Mouse (Mus musculus) midbrain, embryonic 16.5 days (tissue): ENCODE measurements around the gene Lrrc4c. TPM values are rescaled to one million over a fixed set of nuclear protein-coding genes. Genes with fewer than 3 reads are reported as not detected.

Experiments used
- ATAC-seq: fragments of 200-750 bp; cut with Nextera tagmentation; 2 replicates; pipeline ENCODE4 v1.8.0; 2017; ENCODE audit warnings: moderate TSS enrichment
- H3K27ac ChIP-seq: fragments of 300-500 bp; sonication (generic); 2 replicates; pipeline ENCODE4 v1.5.1; 2014; ENCODE audit warnings: mild to moderate bottlenecking, low read length, mixed read lengths
- H3K27me3 ChIP-seq: fragments of 300-500 bp; sonication (generic); 2 replicates; pipeline ENCODE4 v1.6.1; 2014; ENCODE audit warnings: low read depth, low read length, mixed read lengths; ENCODE audit not compliant: control insufficient read depth, insufficient read depth
- H3K36me3 ChIP-seq: fragments of 300-500 bp; sonication (generic); 2 replicates; pipeline ENCODE4 v1.6.1; 2014; ENCODE audit warnings: mild to moderate bottlenecking, low read length, moderate library complexity, mixed read lengths; ENCODE audit not compliant: control insufficient read depth, insufficient read depth
- H3K4me1 ChIP-seq: fragments of 300-500 bp; sonication (generic); 2 replicates; pipeline ENCODE4 v1.6.1; 2014; ENCODE audit warnings: mild to moderate bottlenecking, low read length, mixed read lengths; ENCODE audit not compliant: control insufficient read depth, insufficient read depth
- H3K4me2 ChIP-seq: fragments of 300-500 bp; sonication (generic); 2 replicates; pipeline ENCODE4 v1.6.1; 2014; ENCODE audit warnings: mild to moderate bottlenecking, low read length, mixed read lengths
- H3K4me3 ChIP-seq: fragments of 300-500 bp; sonication (generic); 2 replicates; pipeline ENCODE4 v1.5.1; 2014; ENCODE audit warnings: low read depth, mild to moderate bottlenecking, low read length, moderate library complexity, mixed read lengths
- H3K9ac ChIP-seq: fragments of 300-500 bp; sonication (generic); 2 replicates; pipeline ENCODE4 v1.6.1; 2014; ENCODE audit warnings: low read depth, low read length, mixed read lengths
- H3K9me3 ChIP-seq: fragments of 300-500 bp; sonication (generic); replicated peaks from 2 replicates; pipeline ENCODE4 v1.6.1; 2014; ENCODE audit warnings: mild to moderate bottlenecking, low read length, mixed read lengths; ENCODE audit not compliant: control insufficient read depth, poor library complexity, severe bottlenecking
- WGBS: fragments of 180-500 bp; shearing (Covaris S2); extraction: QIAGEN DNeasy Blood & Tissue Kit; methylation state at CpG from one replicate; pipeline ENCODE4 v1.1.7; 2014; 5-methylcytosine and 5-hydroxymethylcytosine counted together
- polyA plus RNA-seq: library from polyadenylated mRNA; unstranded; fragments of >200 nt; fragmentation: Nextera tagmentation; extraction: Ambion mirVana; gene quantifications from 2 replicates; pipeline ENCODE4 v1.2.1, GENCODE M21; 2015

The Lrrc4c gene
- polyA plus RNA-seq, 1 experiment from 2014 or later: 43.3 TPM

GRCm38 (mm10) chr2:97037024-97037814, 719.2 kb downstream of the Lrrc4c start:
- H3K4me1 ChIP-seq: no peaks in the 10 kb centered on the region
- H3K27ac ChIP-seq: no peak overlapping the region
- no peak overlapping the region for H3K9ac ChIP-seq
- H3K9me3 ChIP-seq: no peaks in the 10 kb centered on the region
- no peaks in the 10 kb centered on the region for H3K27me3 ChIP-seq
- H3K4me3 ChIP-seq: no peak overlapping the region
- no peaks in the 10 kb centered on the region for H3K36me3 ChIP-seq
- no peak overlapping the region for H3K4me2 ChIP-seq
- ATAC-seq: no peak; the same call in 1 of the 2 replicates
- WGBS: 56% methylated on average over 5 of the region's 5 CpGs

- Histone ChIP-seq H3K36me3 (no peaks in the 10 kb centered on the region), H3K9me3 (no peaks in the 10 kb centered on the region), H3K4me2 (no peak overlapping the region), H3K4me3 (no peak overlapping the region), H3K27ac (no peak overlapping the region), H3K27me3 (no peaks in the 10 kb centered on the region), H3K9ac (no peak overlapping the region), H3K4me1 (no peaks in the 10 kb centered on the region)
- no peak for ATAC-seq
- 60% methylated on average over 3 of the region's 3 CpGs for WGBS
Observed at GRCm38 (mm10) chr2:97044016-97044415, 726.0 kb downstream of the Lrrc4c start.

GRCm38 (mm10) chr2:97045628-97046027, 727.7 kb downstream of the Lrrc4c start:
- Histone ChIP-seq H3K36me3 (no peaks in the 10 kb centered on the region), H3K9me3 (no peaks in the 10 kb centered on the region), H3K27me3 (no peaks in the 10 kb centered on the region), H3K4me3 (no peak overlapping the region), H3K4me1 (no peaks in the 10 kb centered on the region), H3K4me2 (no peak overlapping the region), H3K27ac (no peak overlapping the region), H3K9ac (no peak overlapping the region)
- 95% methylated on average over 3 of the region's 3 CpGs for WGBS
- ATAC-seq: no peak

GRCm38 (mm10) chr2:97080156-97080555, 762.2 kb downstream of the Lrrc4c start:
- no peak overlapping the region for H3K4me3 ChIP-seq
- no peaks in the 10 kb centered on the region for H3K36me3 ChIP-seq
- no peaks in the 10 kb centered on the region for H3K27me3 ChIP-seq
- ATAC-seq: no peak
- H3K9ac ChIP-seq: no peak overlapping the region
- no peak overlapping the region for H3K4me2 ChIP-seq
- H3K4me1 ChIP-seq: no peaks in the 10 kb centered on the region
- H3K27ac ChIP-seq: no peak overlapping the region
- WGBS: 25% methylated on average over 1 of the region's 1 CpGs
- H3K9me3 ChIP-seq: no peaks in the 10 kb centered on the region

- H3K9me3 ChIP-seq: no peaks in the 10 kb centered on the region
- H3K4me1 ChIP-seq: no peaks in the 10 kb centered on the region
- no peak overlapping the region for H3K4me3 ChIP-seq
- WGBS: 40% methylated on average over 3 of the region's 3 CpGs
- no peak overlapping the region for H3K4me2 ChIP-seq
- no peak overlapping the region for H3K9ac ChIP-seq
- no peaks in the 10 kb centered on the region for H3K27me3 ChIP-seq
- no peaks in the 10 kb centered on the region for H3K36me3 ChIP-seq
- no peak overlapping the region for H3K27ac ChIP-seq
- ATAC-seq: no peak
Observed at GRCm38 (mm10) chr2:97097965-97098364, 780.0 kb downstream of the Lrrc4c start.

GRCm38 (mm10) chr2:97103398-97104162, 785.6 kb downstream of the Lrrc4c start:
- no peaks in the 10 kb centered on the region for H3K9me3 ChIP-seq
- 0 out of 2 replicates have a peak, but pooled peaks have one; percentile 32 for ATAC-seq
- no peak overlapping the region for H3K9ac ChIP-seq
- no peaks in the 10 kb centered on the region for H3K4me1 ChIP-seq
- no peak overlapping the region for H3K4me2 ChIP-seq
- H3K27me3 ChIP-seq: no peaks in the 10 kb centered on the region
- no peak overlapping the region for H3K27ac ChIP-seq
- 49% methylated on average over 2 of the region's 2 CpGs for WGBS
- H3K36me3 ChIP-seq: no peaks in the 10 kb centered on the region
- H3K4me3 ChIP-seq: no peak overlapping the region

- H3K4me2 ChIP-seq: no peak overlapping the region
- no peak overlapping the region for H3K27ac ChIP-seq
- no peak for ATAC-seq
- no peaks in the 10 kb centered on the region for H3K27me3 ChIP-seq
- no peaks in the 10 kb centered on the region for H3K4me1 ChIP-seq
- 85% methylated on average over 3 of the region's 3 CpGs for WGBS
- no peaks in the 10 kb centered on the region for H3K36me3 ChIP-seq
- no peak overlapping the region for H3K9ac ChIP-seq
- H3K9me3 ChIP-seq: no peaks in the 10 kb centered on the region
- no peak overlapping the region for H3K4me3 ChIP-seq
Observed at GRCm38 (mm10) chr2:97124246-97124645, 806.3 kb downstream of the Lrrc4c start.

- no peaks in the 10 kb centered on the region for H3K36me3 ChIP-seq
- H3K4me3 ChIP-seq: no peak overlapping the region
- H3K4me2 ChIP-seq: no peak overlapping the region
- ATAC-seq: no peak
- no peak overlapping the region for H3K9ac ChIP-seq
- H3K27me3 ChIP-seq: no peaks in the 10 kb centered on the region
- H3K4me1 ChIP-seq: no peaks in the 10 kb centered on the region
- H3K27ac ChIP-seq: no peak overlapping the region
- no peaks in the 10 kb centered on the region for H3K9me3 ChIP-seq
- WGBS: 90% methylated on average over 3 of the region's 3 CpGs
Observed at GRCm38 (mm10) chr2:97138454-97138853, 820.5 kb downstream of the Lrrc4c start.

- WGBS: 93% methylated on average over 3 of the region's 3 CpGs
- no peak overlapping the region for H3K27ac ChIP-seq
- H3K9ac ChIP-seq: no peak overlapping the region
- H3K9me3 ChIP-seq: no peaks in the 10 kb centered on the region
- H3K27me3 ChIP-seq: no peaks in the 10 kb centered on the region
- no peak for ATAC-seq
- H3K4me1 ChIP-seq: no peaks in the 10 kb centered on the region
- H3K4me3 ChIP-seq: no peak overlapping the region
- no peaks in the 10 kb centered on the region for H3K36me3 ChIP-seq
- H3K4me2 ChIP-seq: no peak overlapping the region
Observed at GRCm38 (mm10) chr2:97151626-97152194, 833.7 kb downstream of the Lrrc4c start.
